Mouse (Mus musculus) kidney, adult 18-20 months (tissue): ENCODE measurements around the gene Gm11634.
A peak's percentile ranks its signal among the peaks of the same experiment; 100 is the strongest.

ENCODE experiments used
- DNase-seq: peaks from one replicate; pipeline ENCODE4 v3.0.0; 2021

Gm11634 gene

GRCm38 (mm10) chr11:101553354-101553930 lies 45.6 kb downstream of the Gm11634 start:
- no peak for DNase-seq

DNA sequence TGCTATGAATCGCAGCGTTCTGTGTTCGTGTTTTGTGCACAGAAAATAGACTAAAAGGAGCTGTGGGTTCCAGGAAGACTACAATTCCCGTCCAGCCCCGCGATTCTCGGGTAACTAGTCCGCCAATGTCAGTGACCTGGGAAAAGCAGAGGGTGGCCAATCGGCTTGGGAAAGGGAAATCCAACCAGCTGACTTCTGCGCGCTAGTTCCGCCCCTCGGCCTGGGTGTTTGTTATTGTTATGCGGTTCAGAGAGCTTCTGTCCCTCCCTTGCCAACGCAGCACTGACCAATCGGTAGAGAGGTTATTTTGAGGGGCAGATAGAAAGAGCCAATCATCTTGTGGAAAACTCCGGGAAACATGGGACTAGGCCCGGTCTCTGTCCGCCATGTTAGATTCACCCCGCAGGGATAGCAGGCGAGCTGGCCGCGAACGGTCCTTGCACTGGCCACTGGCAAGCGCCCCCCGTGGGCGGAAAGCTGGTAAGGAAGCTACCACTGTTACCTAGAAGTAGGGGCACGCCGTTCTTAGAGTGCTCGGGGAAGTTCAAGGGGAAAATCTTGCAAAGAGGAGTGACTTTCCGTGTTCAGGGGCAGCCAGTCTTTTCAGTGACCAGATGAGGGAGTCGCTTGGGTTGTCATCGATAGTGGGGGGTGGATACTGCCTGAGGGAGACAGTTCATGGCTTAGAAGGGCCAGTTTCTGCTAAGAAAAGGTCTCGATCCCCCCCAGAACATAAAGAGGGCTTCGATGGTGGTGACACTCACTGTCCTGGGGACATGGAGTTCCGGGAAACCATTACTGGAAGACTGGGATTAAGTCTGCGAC lies 46.4 kb downstream of the Gm11634 start:
- peak; percentile 97 for DNase-seq

DNA sequence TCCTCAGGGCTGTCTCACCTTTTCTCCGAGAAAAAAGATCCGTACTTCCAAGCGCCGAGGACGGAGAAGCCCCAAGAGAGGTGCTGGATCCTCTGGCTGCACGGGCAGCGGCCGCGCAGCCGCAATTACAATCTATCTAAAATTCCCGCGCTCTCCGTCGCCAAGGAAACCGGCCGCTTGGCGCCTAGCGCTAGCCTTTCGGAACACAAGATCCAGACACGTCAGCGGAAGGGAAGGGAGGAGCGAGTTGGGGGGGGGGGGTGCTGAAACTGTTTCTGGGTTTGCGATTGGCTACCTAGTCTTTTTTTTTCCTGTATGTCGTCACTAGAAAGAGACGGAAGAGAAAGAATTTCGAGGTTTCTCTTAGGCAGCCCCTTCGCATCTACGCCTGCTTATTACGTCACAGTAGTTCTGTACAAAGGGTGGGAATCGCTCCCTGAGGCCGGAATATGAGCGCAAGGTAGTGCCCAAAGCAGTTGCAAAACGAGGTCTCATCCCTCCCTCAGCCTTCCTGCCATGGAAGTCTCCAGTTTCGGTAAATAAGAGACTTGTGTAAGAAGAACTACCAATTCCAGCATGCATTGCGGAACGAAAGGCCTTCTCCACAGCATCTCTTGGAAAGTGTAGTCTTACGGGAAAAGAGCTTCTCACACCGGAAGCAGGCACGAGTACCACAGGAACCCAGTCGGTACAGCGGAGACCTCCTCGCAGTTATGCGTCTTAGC lies 47.1 kb downstream of the Gm11634 start, which contains the start of the genes Brca1 and Nbr1:
Brca1 (minus strand) TSS at position 205 of the 725 bp plus-strand sequence.
Nbr1 (plus strand) TSS at position 399 of the 725 bp plus-strand sequence.
- peak; percentile 98 for DNase-seq

DNA sequence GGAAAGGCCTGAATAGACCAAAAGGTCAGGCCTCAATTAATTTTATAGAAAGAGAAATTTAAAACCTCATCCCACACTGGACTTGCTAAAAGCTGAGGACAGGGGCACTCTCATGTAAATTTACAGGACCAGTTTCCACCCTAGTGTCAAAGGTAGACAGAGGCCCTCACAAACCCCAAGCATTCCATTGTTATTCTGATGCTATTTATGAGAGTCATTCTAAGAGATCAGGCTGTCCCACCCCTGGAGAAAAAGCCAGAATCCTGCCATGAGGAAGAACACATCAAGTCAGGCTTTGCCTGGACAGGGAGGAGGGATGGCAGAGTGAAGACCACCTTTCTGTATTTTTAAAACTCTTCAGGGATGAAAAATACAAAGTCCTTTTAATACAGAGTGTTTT lies 50.5 kb downstream of the Gm11634 start:
- no peak for DNase-seq

- no peak for DNase-seq
Measured at GRCm38 (mm10) chr11:101544132-101544531, 54.9 kb downstream of the Gm11634 start.
